Mouse (Mus musculus) MN1 (cell line): ENCODE results near the gene Brd3os.

Source experiments
- DNase-seq: peaks from one replicate; pipeline ENCODE4 v3.0.0-alpha.2; 2016; ENCODE audit warnings: low spot score

Brd3os gene

DNA sequence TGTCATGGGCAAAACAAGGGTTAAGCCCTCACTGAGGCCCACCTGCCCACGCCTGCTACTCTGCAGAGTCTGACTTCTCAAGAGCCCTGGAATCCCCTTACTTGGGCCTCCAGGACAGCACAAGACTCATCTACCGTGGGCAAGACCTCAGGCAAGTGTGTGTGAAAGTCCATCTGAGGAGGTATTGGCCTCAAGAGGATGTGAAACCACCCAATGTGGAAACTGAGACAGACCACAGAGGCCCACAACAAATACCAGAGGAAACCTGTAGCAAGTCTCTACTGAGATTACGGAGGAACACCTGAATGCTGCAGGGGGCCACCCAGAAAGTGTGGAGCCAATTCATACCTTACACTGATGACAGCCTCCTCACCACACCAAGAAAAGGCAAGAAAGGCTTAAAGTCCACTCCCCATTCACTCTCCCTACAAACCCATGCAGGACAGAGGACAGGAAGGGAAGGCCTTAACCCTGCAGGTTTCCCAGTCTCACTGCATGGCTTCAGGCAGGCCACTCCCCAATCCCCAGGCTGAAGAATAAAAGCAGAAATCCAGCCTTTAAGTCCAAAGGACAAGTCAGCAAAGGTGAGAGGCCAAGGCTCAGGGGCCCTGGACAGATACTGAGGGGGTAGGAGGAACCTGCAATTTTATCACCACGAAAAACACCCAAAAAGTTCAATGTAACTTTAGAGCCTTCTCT, 27.3 kb downstream of the Brd3os start:
- no peak for DNase-seq

DNA sequence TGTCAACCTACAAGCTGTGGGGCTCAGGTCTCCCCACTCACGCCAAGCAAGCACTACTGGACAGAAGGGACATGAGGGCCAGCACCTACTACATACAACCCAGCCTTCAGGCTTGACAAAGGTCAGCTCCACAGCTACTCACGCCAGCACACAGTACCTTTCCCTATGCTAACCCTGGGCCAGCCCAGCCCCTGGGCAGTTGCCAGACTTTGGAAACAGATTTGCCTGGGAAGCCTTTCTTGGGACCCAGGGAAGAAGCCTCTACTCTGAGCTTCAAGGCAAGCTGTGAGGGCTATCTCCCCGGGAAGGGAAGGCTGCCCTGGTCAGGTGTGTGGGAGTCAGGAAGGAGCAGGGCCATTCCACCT, 27.8 kb downstream of the Brd3os start:
- DNase-seq = no peak

DNA sequence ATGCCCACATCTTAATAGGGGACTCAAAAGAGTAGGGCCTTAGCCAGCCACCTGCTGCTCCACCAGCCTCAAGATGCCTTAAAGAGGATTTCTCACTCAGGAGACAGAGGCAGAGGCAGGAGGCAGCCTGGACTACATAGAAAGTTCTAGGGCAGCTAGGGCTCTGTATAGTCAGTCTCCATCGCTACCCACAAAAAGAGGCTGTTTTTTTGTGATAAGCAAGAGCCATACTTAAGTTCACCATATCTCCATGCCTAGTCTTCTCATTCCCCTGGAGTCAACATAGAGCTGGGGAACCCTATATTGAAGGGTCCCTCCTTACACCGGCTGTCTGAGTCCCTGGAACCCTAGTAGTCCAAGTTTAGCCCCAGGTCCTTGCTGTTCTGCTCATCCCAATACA, 28.4 kb downstream of the Brd3os start:
- DNase-seq = no peak

DNA sequence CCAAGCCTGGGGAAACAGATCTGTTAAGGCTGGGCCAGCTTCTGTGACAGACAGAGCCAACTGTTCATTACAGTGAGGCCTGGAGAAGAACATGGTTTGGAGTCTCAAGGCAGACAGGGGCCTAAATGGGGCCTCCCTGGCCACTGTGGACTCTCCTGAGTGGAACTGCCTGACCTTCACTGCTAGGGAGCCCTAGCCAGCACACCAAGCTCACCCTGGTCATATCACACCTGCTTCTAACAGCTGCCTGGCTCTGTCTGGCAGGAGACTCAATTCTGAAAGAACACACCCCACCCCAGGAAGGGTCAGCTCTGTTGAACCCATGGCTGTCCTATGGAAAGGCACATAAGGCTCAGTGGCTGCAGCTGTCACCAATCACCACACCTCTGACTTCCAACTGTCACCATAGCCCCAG, 29.1 kb downstream of the Brd3os start:
- DNase-seq = no peak

DNA sequence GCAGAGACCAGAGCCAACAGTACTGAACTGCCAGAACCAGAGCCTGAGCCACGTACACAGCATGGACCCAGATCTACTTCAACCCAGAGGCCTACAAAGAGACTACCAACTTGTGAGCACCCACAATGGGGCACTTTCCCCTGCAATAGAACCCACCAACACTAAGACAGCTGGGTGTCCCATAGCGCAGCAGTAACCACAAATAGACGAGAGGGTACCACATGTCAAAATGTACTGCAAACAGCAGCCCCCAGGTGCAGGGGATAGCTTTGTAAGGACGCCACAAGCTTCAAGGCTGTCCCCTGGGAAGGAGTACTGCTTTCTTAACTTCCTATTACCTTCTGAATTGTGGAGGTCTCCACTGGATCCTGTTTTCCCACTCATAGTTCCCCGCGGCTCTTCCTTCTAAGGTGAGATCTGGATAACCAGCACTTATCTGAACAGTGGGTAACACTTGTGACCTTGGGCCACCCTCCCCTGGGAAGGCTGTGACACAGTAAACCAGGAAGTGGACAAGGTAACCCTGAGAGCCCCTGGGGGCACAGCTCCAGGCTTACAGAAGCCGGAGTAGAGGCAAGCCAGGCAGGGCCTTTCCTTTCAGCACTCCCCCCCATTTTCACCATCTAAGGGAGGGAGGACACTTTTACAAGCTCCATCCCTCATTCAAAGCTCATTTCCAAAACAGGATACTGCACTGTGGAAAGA, 31.1 kb downstream of the Brd3os start:
- DNase-seq = no peak

DNA sequence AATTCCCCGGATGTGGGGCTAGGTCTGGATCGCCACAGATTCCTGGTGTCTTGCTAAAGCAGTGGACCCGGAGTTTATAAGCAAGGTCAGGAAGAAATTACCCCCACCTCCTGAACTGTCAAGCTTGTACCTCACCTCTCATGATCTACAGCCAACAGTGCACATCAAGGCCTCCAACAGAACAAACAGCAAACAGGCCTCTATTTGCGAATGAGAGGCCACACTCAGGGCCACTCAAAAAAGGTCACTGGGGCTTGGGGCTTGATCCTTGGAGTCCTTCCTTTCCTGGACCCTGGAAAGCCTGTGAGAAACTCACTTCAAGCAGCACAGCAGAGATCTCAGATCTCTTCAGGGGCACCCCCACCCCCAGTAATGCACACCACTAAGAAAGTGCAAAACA, 31.8 kb downstream of the Brd3os start:
- no peak for DNase-seq

DNA sequence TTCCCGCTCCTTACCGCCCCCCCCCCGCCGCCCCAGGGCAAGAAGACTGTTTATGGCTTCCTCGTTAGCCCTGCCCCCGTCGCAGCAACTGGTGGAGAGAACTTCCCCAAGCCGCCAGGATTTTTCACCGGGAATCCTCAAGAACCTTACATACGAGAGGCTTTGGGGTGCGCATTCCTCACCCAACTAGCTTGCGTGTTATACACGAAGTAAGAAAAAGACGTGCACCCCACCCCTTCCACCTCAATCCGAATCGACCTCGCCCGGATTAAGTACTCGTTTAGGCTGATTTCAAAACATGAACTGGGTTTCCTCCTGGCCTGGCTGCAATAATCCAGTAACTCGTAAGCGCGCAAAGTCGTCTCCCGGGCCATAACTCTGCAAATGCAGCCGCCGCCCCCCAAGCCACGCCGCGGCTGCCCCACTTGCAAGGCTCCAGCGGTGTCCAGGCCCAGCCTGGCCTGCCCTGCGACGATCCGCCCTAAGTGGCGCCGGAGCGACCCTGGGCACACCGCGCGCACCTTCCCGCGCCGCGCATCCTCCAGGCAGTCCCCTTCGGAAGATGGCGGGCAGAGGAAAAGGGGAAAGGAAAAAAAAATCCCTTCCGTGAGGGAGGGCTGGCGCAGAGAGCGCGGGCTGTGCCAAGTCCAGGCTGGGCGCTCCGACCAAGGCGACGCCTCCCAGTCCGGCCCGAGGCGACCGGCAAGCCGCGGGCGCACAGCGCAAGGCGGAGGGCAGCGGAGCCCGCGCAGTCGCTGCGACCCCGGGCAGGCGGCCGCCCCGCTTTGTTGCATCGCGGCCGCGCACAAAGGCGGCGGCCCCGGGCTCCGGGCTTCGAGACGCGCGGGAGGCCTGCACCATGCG, 32.7 kb downstream of the Brd3os start:
- peak; percentile 55 for DNase-seq

DNA sequence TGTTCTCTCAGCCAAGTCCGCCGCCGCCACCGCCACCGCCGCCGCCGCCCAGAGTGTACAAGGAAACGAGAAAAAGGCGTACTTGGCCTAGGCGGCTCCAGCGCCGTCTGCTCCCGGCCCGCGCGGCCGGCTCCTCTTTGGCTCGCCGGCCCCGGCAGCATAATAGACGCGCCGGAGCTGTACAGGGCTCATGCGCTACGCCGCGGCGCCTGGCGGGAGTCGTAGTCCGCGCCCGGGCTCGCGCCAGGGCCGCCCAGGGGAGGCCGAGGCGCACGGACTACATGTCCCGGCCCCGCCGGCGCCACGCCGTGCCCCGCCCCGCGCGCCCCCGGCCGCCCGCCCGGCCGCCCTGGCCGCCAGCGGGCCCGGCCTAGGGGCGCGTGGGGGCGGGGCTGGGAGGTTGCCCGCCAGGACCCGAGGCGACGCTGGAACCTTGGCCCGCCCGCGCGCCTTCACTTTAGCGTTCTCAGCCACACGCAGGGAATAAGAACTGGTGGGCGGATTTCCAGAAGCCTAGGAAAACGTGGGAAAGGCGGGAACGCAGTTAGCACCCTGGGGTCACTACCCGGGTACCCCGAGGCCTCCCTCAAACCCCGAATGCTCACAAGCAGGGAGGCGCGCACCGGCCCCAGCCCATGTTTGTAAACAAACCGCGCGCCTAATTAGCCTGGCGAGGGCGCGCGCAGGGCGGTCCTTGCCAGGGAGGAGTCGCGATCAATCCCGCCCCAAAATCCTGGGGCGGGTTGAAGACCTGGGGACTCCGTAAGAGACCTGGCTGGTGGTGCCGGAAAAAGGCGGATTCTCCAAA, 33.6 kb downstream of the Brd3os start:
- peak; percentile 94 for DNase-seq

DNA sequence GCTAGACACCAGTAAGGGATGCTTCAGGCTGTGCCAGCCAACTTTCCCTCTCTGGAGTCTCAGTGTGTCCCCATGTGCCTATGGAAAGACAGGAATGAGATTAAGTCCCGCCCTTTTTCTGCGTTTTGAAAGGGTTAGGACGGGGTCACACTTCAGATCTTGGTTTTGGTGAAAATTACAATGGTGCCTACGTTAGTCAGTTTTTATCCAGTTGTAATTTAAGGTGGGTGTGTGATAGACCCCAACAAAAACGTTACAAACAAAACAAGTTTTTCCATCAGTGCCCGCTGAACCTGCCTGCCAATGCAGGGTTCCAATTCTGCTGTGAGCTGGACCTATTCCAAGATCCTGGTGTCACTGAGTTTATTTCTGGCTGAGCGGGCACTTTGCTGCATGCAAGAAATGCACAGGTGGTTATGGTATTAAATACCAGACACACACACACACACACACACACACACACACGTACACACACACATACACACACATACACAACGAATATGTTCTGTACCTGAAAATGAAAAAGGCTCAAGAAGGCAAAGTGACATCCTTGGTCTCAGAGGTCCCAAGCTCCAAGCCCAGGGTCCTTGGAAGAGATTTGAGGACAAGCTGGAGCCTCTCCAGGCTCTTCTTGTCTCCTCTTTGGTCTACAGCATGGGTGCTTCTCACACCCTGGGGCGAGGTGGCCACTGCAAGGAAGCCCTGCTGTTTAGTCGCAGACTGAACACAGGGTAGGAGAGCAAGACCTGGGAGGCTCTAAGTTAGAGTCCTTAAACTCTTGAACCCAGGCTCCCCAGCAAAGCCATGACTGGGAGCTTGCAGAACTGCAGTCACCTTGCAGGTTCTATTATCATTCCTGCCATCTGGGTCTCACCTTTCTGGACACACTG, 34.4 kb downstream of the Brd3os start:
- no peak for DNase-seq

DNA sequence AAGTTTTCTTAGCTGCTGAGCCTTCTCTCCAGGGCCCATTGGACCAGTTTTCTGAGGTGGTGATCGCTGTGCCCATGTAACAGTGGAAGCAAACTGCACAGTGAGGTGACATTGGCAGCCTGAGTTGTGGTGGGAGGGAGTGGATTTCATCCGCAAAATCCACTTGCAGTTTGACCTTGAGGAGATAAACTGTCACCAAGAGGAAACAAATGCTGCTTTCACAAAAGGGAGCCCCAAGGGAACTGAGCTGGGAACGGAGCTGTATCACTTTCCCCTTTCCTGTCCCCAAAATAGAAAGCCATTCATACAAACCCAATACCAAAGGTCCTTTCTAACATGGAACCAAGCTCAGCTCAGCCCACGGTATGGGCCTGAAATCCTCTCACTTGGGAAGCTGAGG, 37.7 kb downstream of the Brd3os start:
- no peak for DNase-seq

DNA sequence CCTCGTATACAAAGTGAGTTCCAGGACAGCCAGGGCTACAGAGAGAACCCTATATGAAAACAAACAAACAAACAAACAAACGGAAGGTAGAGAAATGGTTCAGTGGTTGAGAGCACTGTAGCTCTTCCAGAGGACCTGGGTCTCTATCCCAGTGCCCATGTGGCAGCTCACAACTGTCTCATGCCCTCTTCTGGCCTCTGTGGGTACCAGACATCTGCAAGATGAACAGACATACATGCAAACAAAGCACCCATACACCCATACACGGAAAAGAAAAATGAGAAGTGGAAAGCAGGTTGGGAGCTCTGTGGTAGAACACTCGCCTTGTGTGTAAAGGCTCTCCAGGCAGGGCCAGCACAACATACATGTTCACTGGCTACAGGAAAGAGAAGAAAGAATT, 38.2 kb downstream of the Brd3os start:
- DNase-seq = no peak

DNA sequence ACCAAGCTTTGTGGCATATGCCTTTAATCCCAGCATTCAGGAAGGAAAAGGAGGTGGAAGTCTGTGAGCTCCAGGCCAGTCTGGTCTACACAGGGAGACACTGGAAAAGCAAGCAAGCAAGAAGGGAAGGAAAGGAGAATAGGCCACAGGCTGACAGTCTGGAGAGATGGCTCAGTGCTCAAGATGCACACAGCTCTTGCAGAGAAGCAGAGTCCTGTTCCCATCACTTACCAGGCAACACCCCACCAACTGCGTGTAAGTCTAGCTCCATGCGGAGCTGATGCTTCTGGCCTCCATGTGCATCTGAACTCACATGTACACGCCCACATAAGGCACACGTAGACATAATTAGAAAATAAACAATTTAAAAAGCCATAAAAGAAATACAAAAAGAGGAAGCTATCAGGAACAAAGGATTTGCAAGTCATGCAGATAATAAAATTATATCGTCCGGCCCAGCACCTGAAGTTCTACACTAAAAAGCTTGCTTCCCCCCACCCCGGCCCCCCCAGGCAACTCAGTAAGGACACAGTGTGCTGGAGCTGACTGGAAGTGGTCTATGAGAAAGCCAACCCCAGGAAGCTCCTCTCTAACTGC, 40.2 kb downstream of the Brd3os start:
- no peak for DNase-seq

DNA sequence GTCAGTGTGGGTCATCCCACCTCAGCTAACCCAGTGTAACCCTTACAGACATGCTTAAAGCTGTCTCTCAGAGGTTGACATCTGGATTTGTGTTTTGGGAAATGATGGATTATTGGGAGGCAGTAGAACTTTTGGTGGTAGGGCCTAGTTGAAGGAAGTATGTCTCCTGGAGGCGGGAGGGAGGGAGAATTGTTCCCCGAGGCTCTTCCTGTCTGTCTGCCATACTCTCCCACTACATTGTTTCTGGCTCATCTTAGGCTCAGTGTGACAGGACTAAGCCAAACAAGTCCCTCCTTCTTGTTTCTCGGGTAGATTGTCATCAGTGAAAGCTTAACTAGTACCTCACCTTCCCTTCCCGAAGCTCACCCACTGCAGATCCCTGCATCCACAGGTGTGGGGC, 44.6 kb downstream of the Brd3os start:
- DNase-seq = no peak

DNA sequence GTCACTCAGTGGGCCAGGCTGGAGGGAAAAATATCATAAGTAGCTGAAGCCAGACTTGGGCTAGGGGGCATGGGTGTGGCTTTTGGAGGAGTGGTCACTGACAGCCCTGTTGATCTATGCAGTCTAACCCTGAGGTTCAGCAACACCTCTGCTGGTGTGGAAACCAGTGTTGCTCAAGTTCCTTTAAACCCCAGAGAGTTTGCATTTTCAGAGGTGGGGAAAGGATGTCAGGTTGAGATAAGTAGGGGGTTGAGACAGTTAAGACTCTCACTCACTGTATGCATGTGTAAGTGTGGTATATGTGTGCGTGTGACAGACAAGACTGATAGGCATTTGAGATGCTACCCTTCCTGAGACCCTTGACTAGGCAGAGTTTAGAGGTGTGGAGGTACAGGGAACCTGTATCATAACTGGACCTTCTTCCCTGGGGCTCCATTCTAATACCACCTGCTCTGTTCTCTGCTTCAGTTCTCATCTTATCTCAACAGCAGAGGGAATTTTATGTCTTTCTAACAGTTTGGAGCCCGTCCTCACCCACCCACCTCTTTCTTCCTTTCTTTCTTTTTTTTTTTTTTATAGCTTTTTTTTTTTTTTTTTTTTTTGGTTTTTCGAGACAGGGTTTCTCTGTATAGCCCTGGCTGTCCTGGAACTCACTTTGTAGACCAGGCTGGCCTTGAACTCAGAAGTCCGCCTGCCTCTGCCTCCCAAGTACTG, 45.4 kb downstream of the Brd3os start:
- no peak for DNase-seq

DNA sequence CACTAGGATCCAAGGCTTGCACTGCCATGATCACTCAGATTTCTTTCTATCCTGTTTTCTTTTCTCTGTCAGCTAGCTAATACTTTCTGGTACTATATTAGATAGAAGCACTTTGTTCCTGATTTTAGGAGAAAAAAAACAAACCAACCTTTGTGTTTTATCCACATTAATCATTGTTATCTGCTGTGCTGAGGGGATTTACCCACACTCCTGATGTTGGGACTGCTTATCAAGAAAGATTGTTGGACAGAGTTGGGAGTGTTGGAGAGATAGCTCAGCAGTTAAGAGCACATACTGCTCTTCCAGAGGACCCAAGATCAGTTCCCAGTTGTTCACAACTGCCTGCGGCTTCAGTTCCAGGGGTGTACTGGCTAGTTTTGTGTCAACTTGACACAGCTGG, 46.2 kb downstream of the Brd3os start:
- no peak for DNase-seq

DNA sequence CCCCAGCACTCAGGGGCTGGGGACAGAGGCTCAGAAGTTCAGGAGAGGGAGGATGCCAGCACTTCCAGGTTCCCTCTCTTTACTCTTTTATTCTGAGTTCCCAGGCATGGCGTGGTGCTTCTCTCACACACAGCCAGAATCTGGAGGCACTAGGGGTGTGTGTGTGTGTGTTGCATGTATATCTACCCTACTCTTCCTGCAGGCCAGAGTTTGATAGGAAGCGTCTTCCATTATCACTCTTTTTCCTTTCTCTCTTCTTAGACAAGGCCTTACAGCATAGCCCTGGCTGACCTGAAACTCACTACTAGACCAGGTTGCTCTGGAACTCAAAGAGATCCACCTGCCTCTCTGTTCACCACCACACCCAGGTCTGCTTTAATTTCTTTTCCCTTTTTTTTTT, 48.8 kb downstream of the Brd3os start:
- no peak for DNase-seq
